Mouse (Mus musculus): Measurements from ENCODE around the gene Nol11. TPM values are rescaled to one million over a fixed set of nuclear protein-coding genes. Genes with fewer than 3 reads are reported as not detected.

The Nol11 gene
- polyA plus RNA-seq, 2 experiments from 2014 or later, result 47.1 to 54.3 TPM

Other genes with a start within 250 kb of the Nol11 start
- 100 to 1,000 TPM; 115 to 134 TPM for gene Kpna2, start 189.8 kb downstream of the Nol11 start, polyA plus RNA-seq (2017; shearing (Covaris generic))
- 1 to 10 TPM; 1.4 to 1.5 TPM for gene 1810010H24Rik, start 163.7 kb downstream of the Nol11 start, polyA plus RNA-seq (2017; shearing (Covaris generic))
- gene Bptf, start 57.3 kb downstream of the Nol11 start, polyA plus RNA-seq (2017; shearing (Covaris generic)), result 10 to 100 TPM; 78.0 to 83.2 TPM